Mouse (Mus musculus) forebrain, embryonic 10.5 days (tissue): ENCODE results near the gene Wfdc18. TPM values are rescaled to one million over a fixed set of nuclear protein-coding genes. Genes with fewer than 3 reads are reported as not detected.

ENCODE experiments used
- DNase-seq: peaks from one replicate; pipeline ENCODE4 v3.0.0-alpha.2; 2017; ENCODE audit warnings: low spot score; ENCODE audit errors: extremely low spot score
- H3K27ac ChIP-seq: fragments of 300-500 bp; sonication (generic); 2 replicates; pipeline ENCODE4 v1.5.1; 2016; ENCODE audit warnings: mild to moderate bottlenecking
- H3K27me3 ChIP-seq: fragments of 300-500 bp; sonication (generic); 2 replicates; pipeline ENCODE4 v1.6.1; 2016; ENCODE audit warnings: mild to moderate bottlenecking; ENCODE audit not compliant: poor library complexity, severe bottlenecking
- H3K36me3 ChIP-seq: fragments of 300-500 bp; sonication (generic); replicated peaks from 2 replicates; pipeline ENCODE4 v1.6.1; 2016; ENCODE audit warnings: mild to moderate bottlenecking, moderate library complexity
- H3K4me1 ChIP-seq: fragments of 300-500 bp; sonication (generic); 2 replicates; pipeline ENCODE4 v1.6.1; 2016
- H3K4me3 ChIP-seq: fragments of 300-500 bp; sonication (generic); 2 replicates; pipeline ENCODE4 v1.5.1; 2016; ENCODE audit warnings: mild to moderate bottlenecking, moderate library complexity
- H3K9me3 ChIP-seq: fragments of 300-500 bp; sonication (generic); 2 replicates; pipeline ENCODE4 v1.6.1; 2016; ENCODE audit warnings: mild to moderate bottlenecking, moderate library complexity
- WGBS: fragments of 180-500 bp; shearing (Covaris S2); methylation state at CpG from one replicate; pipeline ENCODE4 v1.1.7; 2016; 5-methylcytosine and 5-hydroxymethylcytosine counted together
- polyA plus RNA-seq: library from polyadenylated mRNA; unstranded; fragments of >200 nt; fragmentation: Nextera tagmentation; extraction: Ambion mirVana; gene quantifications from 2 replicates; pipeline ENCODE4 v1.2.1, GENCODE M21; 2016

The Wfdc18 gene
- not detected in 2 replicates for polyA plus RNA-seq

GRCm38 (mm10) chr11:83708715-83709114 is at the start of gene Wfdc18:
TSS of gene Wfdc18 (plus strand) at chr11:83709015.
- no peaks in the 10 kb centered on the region for H3K9me3 ChIP-seq

GRCm38 (mm10) chr11:83662204-83662603 is 46.6 kb upstream of the Wfdc18 start, which contains the start of gene Ccl4:
TSS of gene Ccl4 (plus strand) at chr11:83662584.
- Histone ChIP-seq H3K27me3 (no peaks in the 10 kb centered on the region), H3K36me3 (no peaks in the 10 kb centered on the region), H3K4me3 (no peak within 1 kb of the TSS), H3K4me1 (no peaks in the 10 kb centered on the region), H3K27ac (no peak within 1 kb of the TSS), H3K9me3 (no peaks in the 10 kb centered on the region)
- WGBS: 82% methylated on average over 6 of the region's 6 CpGs
- no peak for DNase-seq

More at GRCm38 (mm10) chr11:83708715-83709114, at the start of gene Wfdc18:
- no peak for DNase-seq
- 80% methylated on average over 4 of the region's 4 CpGs for WGBS
- Histone ChIP-seq H3K27ac (no peak within 1 kb of the TSS), H3K4me3 (no peak within 1 kb of the TSS), H3K36me3 (no peaks in the 10 kb centered on the region), H3K4me1 (no peaks in the 10 kb centered on the region), H3K27me3 (no peaks in the 10 kb centered on the region)

GRCm38 (mm10) chr11:83663532-83663931 is 45.3 kb upstream of the Wfdc18 start:
- 91% methylated on average over 5 of the region's 5 CpGs for WGBS
- Histone ChIP-seq H3K9me3 (no peaks in the 10 kb centered on the region), H3K4me1 (no peaks in the 10 kb centered on the region), H3K4me3 (no peak overlapping the region), H3K36me3 (no peaks in the 10 kb centered on the region), H3K27ac (no peak overlapping the region), H3K27me3 (no peaks in the 10 kb centered on the region)
- no peak for DNase-seq

- Histone ChIP-seq H3K36me3 (no peaks in the 10 kb centered on the region), H3K4me3 (no peak overlapping the region), H3K27ac (no peak overlapping the region), H3K27me3 (no peaks in the 10 kb centered on the region), H3K9me3 (no peaks in the 10 kb centered on the region), H3K4me1 (no peaks in the 10 kb centered on the region)
- DNase-seq: no peak
Observed at GRCm38 (mm10) chr11:83671743-83672142, 37.1 kb upstream of the Wfdc18 start.

GRCm38 (mm10) chr11:83675665-83676064 is 33.1 kb upstream of the Wfdc18 start:
- H3K4me3 ChIP-seq: no peak overlapping the region
- DNase-seq: no peak
- H3K4me1 ChIP-seq: no peaks in the 10 kb centered on the region
- H3K9me3 ChIP-seq: no peaks in the 10 kb centered on the region
- H3K36me3 ChIP-seq: no peaks in the 10 kb centered on the region
- no peak overlapping the region for H3K27ac ChIP-seq
- H3K27me3 ChIP-seq: no peaks in the 10 kb centered on the region
- 97% methylated on average over 1 of the region's 1 CpGs for WGBS

- Histone ChIP-seq H3K27ac (no peak overlapping the region), H3K36me3 (no peaks in the 10 kb centered on the region), H3K9me3 (no peaks in the 10 kb centered on the region), H3K4me1 (no peaks in the 10 kb centered on the region), H3K4me3 (no peak overlapping the region), H3K27me3 (no peaks in the 10 kb centered on the region)
- 93% methylated on average over 1 of the region's 1 CpGs for WGBS
- DNase-seq: no peak
Observed at GRCm38 (mm10) chr11:83689918-83690317, 18.9 kb upstream of the Wfdc18 start.

- DNase-seq: no peak
- WGBS: 77% methylated on average over 1 of the region's 1 CpGs
- Histone ChIP-seq H3K27me3 (no peaks in the 10 kb centered on the region), H3K36me3 (no peaks in the 10 kb centered on the region), H3K4me1 (no peaks in the 10 kb centered on the region), H3K9me3 (no peaks in the 10 kb centered on the region), H3K27ac (no peak overlapping the region), H3K4me3 (no peak overlapping the region)
Observed at GRCm38 (mm10) chr11:83692008-83692407, 16.8 kb upstream of the Wfdc18 start.

- Histone ChIP-seq H3K9me3 (no peaks in the 10 kb centered on the region), H3K36me3 (no peaks in the 10 kb centered on the region), H3K4me3 (no peak within 1 kb of the TSS), H3K27ac (no peak within 1 kb of the TSS), H3K4me1 (no peaks in the 10 kb centered on the region), H3K27me3 (no peaks in the 10 kb centered on the region)
- 74% methylated on average over 1 of the region's 1 CpGs for WGBS
- DNase-seq: no peak
Observed at GRCm38 (mm10) chr11:83703705-83704104, 5.1 kb upstream of the Wfdc18 start, which contains the start of gene Wfdc17. TSS of gene Wfdc17 (plus strand) at chr11:83703991.

- no peak for DNase-seq
- Histone ChIP-seq H3K4me1 (no peaks in the 10 kb centered on the region), H3K36me3 (no peaks in the 10 kb centered on the region), H3K27me3 (no peaks in the 10 kb centered on the region), H3K9me3 (no peaks in the 10 kb centered on the region), H3K4me3 (no peak overlapping the region), H3K27ac (no peak overlapping the region)
- 91% methylated on average over 5 of the region's 5 CpGs for WGBS
Observed at GRCm38 (mm10) chr11:83709683-83710082, 868 bp downstream of the Wfdc18 start.

- no peak overlapping the region for H3K4me3 ChIP-seq
- no peak for DNase-seq
- H3K27me3 ChIP-seq: no peaks in the 10 kb centered on the region
- H3K9me3 ChIP-seq: no peaks in the 10 kb centered on the region
- WGBS: 89% methylated on average over 1 of the region's 1 CpGs
- no peak overlapping the region for H3K27ac ChIP-seq
- no peaks in the 10 kb centered on the region for H3K4me1 ChIP-seq
- no peaks in the 10 kb centered on the region for H3K36me3 ChIP-seq
Observed at GRCm38 (mm10) chr11:83712671-83713070, 3.9 kb downstream of the Wfdc18 start.

- H3K27me3 ChIP-seq: no peaks in the 10 kb centered on the region
- H3K27ac ChIP-seq: no peak overlapping the region
- 93% methylated on average over 2 of the region's 2 CpGs for WGBS
- H3K36me3 ChIP-seq: no peaks in the 10 kb centered on the region
- H3K4me3 ChIP-seq: no peak overlapping the region
- no peaks in the 10 kb centered on the region for H3K9me3 ChIP-seq
- no peaks in the 10 kb centered on the region for H3K4me1 ChIP-seq
- no peak for DNase-seq
Observed at GRCm38 (mm10) chr11:83713925-83714324, 5.1 kb downstream of the Wfdc18 start.

- Histone ChIP-seq H3K9me3 (no peaks in the 10 kb centered on the region), H3K36me3 (no peaks in the 10 kb centered on the region), H3K4me3 (no peak overlapping the region), H3K4me1 (no peaks in the 10 kb centered on the region), H3K27ac (no peak overlapping the region), H3K27me3 (no peaks in the 10 kb centered on the region)
- 90% methylated on average over 6 of the region's 6 CpGs for WGBS
- no peak for DNase-seq
Observed at GRCm38 (mm10) chr11:83717042-83717665, 8.3 kb downstream of the Wfdc18 start.

GRCm38 (mm10) chr11:83720766-83721165 is 12.0 kb downstream of the Wfdc18 start:
- Histone ChIP-seq H3K27me3 (no peaks in the 10 kb centered on the region), H3K27ac (no peak overlapping the region), H3K36me3 (no peaks in the 10 kb centered on the region), H3K4me3 (no peak overlapping the region), H3K4me1 (no peaks in the 10 kb centered on the region), H3K9me3 (no peaks in the 10 kb centered on the region)
- no peak for DNase-seq
